Mouse (Mus musculus) thymus, postnatal 36 days (tissue): ENCODE data around the gene Atp6v0b.

Experiments used
- DNase-seq, 2 experiments: peaks; one replicate each; pipeline ENCODE4 v3.0.0; 2022; ENCODE audit warnings: mixed read lengths in 2 of 2

Atp6v0b gene

DNA sequence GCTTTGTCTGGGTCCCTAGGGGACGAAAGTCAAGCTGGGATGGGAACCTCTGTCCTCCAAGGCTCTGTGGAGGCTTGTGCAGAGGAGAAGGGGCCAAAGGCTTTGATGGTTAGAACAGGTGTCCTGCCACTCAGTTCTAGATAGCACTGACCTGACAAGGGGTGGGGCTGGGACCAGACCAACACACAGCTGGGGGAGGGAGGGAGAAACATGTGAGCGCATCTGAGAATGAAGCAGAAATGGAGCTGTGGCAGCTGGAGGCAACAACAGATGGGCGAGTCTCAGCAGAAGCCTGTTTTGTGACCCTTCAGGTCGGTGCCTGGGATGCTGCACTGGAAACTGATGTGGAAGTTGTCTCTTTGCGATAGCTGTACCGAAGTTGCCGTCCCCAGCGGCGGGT is 17.8 kb downstream of the Atp6v0b start:
- DNase-seq = no peak

DNA sequence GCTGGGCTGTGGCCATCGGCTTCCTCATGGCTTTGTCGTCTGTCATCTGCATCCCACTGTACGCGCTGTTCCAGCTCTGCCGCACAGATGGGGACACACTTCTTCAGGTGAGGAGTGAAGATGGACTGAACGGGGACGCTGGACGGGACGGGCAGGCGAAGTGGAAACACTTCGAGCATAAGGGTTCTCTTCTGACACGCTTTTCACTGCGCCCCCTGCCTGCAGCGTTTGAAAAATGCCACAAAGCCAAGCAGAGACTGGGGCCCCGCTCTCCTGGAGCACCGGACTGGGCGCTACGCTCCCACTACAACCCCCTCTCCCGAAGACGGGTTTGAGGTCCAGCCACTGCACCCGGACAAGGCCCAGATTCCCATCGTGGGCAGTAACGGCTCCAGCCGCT is 19.3 kb downstream of the Atp6v0b start:
- peak; percentile 52 to 57 for DNase-seq

DNA sequence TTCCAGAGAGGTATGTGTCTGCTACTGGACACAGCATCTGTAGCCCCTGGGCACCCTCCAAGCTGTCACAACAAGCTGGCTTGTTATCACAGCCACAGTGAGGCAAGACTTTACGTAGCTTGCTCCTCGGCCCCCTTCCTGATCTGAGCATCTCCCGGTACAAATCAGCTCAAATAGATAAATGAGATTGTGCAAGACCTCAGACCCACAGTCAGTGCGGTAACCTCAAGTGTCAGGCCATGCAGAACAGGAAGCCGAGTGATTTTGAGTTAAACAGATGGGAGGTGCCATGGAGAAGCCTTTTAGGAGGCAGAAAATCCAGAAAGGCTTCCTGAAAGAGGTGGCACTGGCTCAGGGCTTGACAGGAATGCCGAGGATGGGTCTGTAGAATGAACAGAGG is 20.1 kb downstream of the Atp6v0b start:
- no peak for DNase-seq

DNA sequence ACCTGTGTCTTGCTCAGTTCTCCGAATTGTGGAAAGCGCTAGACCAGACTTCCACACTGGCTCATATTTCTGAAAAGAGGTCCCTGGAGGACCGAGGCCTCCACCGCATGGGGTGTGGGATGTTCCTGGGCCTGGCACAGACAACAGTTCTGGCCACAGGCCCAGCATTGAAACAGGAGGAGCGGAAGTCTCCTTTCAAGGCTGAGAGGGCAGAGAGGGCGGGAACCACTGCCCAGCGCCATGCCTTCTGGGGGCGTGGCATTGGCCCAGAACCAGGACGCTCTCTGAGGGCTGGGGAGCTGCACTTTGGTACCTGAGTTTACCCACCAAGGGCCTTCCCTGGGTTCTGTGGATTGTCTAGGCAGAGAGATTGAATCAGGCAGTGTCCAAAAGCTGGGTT is 21.1 kb downstream of the Atp6v0b start:
- DNase-seq = no peak

DNA sequence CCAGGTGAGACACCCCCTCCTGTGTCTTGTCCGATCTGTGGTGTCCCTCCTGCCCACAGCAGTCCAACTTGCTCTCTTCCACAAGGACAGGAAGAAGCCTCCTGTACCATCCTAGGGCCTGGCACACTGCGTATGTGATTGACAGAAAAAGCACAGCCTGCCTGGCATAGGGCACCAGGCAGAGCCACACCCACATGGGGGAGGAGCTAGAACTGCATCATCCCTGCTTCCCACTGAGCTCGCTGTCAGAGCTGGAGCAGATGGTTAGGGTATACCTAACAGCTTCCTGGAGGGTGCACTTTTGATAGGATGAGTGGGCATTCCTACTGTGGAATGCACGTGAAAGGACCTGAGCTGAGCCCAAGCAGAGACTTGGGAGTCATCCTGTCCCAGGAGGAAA is 24.3 kb downstream of the Atp6v0b start:
- no peak for DNase-seq

DNA sequence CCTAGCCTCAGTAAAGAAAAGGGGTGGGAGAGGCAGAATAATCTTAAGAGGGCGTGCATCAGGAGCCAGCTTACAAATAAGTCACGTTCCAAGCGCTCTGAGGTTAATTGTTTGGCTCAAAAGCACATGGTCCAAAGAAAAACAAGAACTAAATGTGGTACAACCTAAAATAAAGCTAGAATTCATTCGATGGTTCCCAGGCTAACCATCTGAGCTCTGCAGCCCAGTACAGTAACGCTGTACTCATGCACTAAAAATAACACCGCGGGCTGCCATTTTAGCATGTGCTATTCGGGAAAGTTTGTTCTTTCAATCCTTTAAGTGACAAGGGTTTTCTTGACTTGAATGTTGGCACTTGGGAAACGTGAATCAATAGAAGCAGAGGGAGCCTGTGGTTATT is 26.6 kb downstream of the Atp6v0b start:
- DNase-seq = no peak

DNA sequence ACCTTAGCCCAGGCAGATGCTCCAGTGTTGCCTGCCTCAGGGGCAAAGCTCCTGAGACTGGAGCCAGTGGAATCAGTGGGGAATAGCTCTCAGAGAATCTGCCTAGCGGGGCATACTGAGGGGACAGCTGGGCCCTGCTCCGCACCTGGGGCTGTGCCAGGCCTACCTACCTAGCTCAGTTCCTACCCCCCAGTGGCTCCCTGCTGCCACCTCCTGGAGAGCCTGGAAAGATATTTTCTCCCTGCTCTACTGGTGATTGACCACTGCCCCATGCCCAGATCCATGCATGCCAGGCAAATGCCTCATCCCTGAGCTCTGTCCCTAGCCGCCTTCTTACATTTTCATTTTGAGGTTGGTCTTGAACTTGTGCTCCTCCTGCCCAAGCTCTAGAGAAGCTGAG is 28.3 kb downstream of the Atp6v0b start:
- peak; percentile 55 to 58 for DNase-seq

DNA sequence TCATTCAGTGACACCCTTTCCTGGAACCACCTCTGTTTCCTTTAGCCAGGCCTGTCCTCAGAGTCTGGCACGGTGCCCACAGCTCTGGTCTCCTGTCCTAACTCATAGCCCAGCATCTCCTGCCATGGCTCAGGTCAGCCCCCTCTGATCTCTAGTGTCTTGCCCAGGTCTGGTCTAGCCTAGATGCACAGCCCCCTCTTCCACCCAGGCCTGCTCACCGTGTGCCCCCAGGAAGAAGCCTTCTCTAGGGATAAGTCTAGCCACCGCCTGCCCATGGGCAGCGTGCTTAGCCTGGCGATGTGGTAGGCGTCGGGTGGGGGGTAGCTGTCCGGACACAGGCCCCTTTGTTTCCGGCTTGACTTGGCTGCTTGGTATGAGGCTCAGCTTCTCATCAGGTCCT is 32.0 kb downstream of the Atp6v0b start:
- DNase-seq = no peak

DNA sequence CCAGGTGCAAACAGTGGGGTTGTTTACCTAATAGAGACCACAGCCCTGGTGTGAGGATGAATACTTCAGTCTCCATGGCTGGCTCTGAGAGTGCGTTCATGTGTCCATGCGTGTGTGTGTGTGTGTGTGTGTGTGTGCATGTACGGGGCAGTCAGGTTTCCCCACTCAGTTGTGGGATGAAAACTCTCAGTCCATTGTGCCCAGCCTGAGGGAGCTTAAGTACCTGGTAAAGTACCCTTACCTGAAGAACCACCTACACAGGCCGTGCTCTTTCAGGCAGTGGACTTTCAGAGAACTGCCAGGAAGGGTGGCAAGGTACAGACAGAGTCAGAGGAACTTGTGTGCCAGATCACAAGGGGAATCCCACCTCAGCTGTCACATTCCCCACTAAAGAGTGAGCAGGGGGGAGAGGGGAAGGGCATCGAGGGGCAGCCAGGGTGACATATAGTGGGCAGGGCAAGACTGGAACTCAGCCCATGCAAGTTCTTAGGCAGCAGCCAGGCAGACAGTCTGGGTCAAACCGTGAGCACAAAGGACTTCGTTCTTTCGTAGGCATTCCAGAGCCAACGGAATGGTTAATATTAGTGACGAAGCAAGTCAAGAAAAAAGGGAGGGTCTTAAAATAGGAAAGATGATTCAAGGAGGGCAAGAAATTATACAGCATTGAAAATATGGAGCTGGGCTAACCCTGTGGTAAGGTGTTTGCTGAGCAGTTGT is 34.8 kb downstream of the Atp6v0b start:
- no peak for DNase-seq

DNA sequence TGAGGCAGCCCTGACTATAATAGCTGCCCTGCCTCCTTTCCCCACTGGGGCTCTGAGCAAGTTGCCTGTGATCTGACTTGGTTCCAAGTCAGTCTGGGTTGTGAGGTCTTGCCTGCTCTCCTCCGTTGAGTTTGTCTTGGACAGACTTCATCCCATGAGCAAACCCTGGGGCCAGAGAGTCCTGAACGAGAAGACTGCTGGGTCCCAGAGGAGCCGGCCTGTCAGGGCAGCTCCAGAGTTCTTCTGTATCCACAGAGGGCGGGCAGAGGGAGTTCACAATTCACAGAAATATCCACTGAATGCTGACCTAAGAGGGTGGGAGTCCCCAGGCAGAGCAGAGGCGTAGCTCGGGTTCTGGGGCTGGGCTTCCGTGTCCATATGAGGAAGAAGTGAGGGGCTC is 36.3 kb downstream of the Atp6v0b start:
- no peak for DNase-seq

DNA sequence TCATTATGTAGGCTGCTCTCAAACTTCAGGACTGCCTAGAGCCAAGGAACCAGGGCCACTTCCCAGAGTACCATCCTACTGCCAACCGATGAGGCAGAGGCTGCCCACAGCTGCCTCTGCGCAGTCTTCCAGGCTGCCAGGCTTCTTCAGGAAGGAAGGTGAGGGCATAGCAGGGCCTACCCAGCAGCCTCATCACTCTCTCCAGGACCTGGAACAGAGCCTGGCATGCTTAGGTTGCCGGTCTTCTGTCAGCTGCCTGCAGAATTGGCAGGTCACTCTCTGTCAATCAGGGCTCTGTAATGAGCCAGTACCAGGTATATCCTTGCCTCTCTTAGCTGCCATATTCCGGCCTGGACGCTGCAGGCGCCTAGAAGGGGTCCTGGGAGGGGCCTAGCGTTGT is 37.0 kb downstream of the Atp6v0b start:
- DNase-seq = no peak

DNA sequence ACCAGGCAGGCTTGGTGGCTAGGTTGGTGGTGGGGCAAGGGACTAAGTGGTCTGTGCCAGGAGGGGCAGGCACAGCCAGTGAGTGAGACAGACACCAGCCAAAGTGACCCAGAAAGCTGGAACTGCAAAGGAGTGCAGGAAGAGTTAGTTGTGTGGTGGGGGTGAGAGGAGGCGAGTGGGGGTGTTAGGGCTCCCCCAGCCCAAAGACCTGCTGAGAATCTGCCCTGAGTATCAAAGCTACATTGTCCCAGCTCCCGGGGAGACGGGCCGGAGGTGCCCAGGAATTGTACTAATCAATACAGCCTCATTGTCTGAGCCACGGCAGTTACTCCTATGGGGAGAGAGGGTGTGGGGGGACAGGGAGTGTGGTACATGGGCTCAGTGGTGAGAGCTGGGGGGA is 37.6 kb downstream of the Atp6v0b start:
- no peak for DNase-seq

DNA sequence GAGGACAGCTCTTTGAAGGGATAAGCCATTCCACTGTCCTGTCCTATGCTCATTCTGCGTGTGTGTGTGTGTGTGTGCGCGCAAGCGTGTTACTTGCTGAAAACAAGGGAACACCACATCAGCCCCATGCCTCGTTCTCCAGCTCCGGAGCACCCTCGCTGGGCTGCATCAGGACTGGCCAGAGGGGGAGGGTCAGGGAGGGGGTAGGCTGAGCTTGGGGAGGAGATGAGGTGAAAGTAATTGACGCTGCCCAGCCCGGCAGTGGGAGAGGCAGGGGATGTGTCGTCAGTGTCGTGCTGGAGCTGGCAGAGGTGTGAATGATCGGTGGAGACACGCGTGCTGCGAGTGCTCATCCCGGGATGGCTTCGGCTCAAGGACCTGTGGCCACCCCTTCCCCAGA is 38.1 kb downstream of the Atp6v0b start:
- DNase-seq = no peak

DNA sequence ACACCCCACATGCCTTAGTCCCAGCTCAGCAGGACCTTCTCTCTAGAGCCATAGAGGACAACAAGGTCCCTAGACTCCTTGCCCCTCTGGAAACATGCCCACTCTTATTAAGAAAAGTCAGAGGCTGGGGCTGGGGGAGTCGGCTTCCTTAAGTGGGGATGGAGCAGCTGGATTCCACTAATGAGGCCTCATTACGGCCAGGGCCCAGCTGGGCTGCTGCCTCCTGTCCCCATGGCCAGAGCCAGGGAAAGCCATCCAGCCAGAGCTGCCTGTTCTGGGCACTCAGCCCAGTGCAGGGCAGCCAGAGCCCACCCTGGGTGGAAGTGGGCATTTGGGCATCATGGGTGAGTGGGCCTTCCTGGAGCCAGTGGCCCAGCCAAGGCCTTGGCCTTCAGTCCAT is 40.1 kb downstream of the Atp6v0b start:
- DNase-seq = no peak

DNA sequence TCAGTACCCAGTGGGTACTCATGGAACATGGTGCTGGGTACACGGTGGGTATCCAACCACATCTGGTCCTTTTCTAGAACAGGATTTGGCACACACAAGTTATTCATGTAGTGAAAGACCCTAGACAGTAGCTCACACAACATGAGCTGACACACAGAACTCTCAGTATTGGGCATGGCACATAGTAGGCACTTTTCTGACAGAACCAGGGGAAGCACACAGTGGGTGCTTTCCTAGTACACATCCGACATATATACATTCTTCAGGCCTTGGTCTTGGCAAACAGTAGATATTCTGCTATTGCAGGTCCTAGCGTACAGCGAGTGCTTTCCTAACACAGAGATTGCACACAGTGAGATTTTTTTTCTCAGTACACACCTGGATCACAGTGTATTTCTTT is 40.9 kb downstream of the Atp6v0b start:
- DNase-seq = no peak

DNA sequence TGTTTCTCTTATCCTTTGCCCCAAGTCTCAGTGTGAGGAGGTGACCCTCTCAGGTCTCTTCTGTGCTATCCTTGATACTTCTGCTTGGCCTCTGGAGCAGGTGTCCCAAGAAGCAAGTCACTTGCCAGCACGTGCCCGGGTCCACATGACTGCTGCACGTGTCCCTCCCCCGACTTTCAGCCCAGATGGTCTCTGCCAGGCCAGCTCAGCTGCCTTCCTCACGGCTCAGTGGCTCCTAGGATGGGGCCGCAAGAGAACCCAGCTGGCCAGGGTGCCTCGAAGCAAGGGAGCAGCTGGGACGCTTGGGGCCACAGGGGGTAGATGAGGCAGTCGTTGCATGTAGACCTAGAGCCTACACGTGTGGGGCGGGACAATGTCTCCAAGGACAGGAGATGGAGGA is 41.8 kb downstream of the Atp6v0b start:
- DNase-seq = no peak

DNA sequence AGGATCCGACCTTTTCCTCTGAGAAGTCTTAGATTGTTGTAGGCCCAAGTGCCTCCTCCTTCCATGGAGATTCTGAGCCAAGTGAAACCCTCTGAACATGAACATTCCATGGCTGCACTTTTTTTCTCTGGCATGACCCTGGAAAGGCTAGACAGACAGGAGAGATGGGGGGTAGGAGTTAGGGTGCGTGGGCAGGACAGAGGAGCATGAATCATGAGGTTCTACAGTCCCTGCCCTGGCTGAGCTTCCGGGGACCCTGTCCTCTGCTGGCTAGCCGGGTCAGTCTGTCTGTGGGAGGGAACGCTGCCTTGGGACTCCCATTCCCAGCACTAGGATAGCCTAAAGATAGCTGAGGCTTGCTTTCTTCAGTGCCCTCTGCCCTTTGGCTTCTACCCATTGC is 42.7 kb downstream of the Atp6v0b start:
- DNase-seq = no peak

DNA sequence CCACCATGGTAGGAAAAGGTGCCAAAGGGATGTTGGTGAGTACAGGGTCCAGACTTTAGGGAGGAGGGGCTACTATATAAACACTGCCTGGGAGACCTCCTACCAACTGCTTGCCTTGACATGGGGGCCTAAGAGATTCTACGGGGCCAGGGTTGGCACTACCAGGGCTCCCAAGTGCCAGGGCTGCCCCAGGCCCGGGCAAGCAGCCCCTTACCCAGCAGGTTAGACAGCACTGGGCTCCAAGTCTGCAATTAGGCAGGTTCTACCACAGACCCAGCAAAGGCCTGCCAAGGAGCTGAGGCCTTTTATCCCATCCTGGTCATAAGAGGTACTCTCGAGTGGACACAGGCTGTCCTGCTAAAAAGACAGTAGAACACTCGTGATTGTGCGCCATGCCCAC is 44.0 kb downstream of the Atp6v0b start:
- no peak for DNase-seq

DNA sequence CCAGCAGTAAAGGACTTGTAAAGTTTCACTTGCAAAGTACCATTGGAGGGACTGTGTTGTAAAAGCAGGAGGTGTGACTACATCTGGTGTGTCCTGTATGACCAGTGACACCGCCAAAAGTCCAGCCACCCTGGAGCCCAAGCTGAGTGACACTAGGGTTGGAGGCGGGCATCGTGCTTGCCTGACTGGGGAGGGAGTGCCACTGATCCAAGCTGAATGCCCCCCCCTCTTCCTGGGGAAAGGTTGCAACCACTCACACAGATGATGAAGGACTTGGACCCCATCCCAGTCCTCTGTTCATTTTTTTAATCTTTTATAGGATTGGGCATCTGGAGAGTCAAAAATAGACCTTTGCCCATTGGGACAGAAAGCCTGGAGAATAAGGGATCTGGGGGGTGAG is 45.6 kb downstream of the Atp6v0b start:
- no peak for DNase-seq

DNA sequence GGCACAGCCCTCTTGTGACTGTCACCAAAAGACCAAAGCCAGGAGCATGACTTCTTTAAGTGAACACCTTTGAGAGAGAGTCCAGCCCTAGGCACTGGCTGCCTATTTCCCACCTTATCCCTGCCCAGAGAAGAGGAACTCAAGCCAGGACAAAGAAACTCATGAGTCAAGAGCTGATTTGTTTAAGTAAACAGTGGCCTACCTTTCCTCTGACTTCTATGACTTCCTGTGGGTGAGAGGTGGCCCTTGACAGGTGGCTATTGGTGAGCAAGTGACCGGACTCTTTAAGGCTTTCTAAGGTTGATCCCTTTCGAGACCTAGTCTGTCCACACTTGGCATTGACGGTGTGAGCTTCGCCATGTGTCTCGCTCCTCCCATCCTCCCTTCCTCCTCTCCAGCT is 46.3 kb downstream of the Atp6v0b start:
- no peak for DNase-seq

DNA sequence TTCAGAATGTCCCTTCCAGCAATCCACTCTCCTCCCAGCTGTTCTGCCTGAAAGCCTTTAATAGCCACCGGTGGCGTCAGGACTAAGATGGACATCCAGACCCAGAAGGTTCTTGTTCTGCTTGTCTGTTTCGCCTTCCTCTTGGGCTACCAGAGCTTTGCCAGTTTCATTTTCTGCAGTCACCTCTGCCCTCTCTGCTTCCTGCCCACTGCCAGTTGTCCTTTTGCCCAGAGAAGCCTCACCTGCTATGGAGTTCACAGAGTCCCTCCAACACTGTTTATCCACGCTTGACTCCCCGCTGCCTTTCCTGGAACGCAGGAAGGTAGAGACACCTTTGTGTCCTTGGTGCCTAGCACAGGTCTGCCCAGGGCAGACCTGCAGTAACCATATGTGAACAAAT is 47.8 kb downstream of the Atp6v0b start:
- DNase-seq = no peak

DNA sequence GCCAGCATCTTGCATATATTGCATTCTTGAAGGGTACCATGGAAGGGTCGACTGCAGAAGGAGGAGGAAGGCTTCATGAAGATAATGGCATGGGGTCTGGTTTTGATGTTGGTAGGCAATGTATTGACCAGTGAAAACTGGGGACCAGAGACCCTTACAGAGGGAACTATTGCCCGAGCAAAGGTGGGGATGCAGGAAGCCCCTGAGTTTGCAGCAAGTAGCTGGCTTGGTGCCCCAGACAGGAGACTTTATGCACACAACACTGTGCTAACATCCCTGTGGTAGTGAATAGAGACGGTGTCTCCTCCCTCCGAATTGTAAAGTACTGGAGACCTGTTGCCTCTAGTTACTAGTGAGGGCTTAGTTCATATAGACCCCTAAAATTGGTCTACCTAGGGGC is 49.9 kb downstream of the Atp6v0b start:
- no peak for DNase-seq

DNA sequence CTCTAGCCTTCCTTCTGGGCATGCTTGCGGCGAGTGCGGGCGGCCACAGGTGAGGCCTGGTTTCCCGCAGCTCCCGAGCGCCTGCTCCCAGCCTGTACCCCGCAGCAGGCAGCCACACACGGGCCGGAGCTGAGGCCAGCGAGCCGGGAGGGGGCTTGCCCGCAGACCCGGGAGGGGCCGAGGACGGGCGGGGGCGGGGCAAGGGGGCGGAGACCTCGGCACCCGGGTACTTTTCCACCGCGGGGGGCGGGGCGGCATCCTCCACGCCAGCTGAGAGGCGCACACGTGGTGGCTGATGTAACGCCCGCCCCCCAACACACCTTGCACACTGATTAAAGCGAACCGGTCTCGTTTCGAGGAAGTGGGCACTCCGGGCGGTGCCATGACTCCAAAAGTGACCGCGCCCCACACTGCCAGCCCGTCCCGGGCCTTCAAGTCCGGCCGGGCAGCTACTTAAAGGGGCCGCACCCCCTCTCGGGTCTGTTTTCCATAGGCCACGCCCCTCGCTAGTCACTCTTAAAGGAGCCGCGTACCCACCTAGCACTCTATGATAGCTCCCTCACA is 50.8 kb downstream of the Atp6v0b start:
- peak; percentile 86 to 88 for DNase-seq

DNA sequence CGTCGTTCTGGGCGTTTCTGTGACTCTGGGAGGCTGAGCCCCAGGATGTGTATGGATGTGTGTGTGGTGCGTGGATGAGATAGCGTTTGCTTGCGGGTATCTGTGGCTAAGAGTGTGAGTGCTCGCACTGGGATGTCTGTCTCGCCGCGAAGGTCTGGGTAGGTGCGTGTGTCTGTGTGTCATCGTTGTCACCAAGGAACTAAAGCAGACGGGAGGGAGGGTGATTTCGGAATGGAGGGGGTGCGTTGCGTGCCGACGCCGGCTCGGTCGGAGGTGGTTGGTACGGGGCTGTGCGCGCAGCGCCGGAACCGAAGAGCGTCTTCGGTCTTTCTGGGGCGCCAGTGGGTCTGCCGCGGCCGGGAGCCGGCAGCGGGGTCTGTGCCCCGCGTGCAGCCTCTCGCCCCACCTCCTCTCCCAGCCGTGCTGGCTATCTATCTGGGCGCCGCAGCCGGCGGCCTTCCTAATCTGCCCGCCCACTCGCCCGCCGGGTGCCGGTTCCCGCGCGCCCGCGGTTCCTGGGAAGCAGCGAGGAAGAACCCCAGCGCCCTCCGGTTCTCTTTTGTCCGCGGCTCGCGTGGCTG is 51.5 kb downstream of the Atp6v0b start:
- no peak for DNase-seq
